Mouse (Mus musculus): ENCODE data around the gene Gucy2e. TPM values are rescaled to one million over a fixed set of nuclear protein-coding genes. Genes with fewer than 3 reads are reported as not detected.
A peak's percentile ranks its signal among the peaks of the same experiment; 100 is the strongest.

Gucy2e gene
- total RNA-seq, 2 experiments from 2014 or later: 0.07 TPM; not detected in 1

GRCm38 (mm10) chr11:69178525-69178924 lies 58.3 kb downstream of the Gucy2e start:
- ATAC-seq (ENCODE audit: poor library complexity, severe bottlenecking): no peak

GRCm38 (mm10) chr11:69174722-69175121 lies 62.1 kb downstream of the Gucy2e start:
- no peak for ATAC-seq (ENCODE audit: poor library complexity, severe bottlenecking)

- no peak for ATAC-seq (ENCODE audit: poor library complexity, severe bottlenecking)
Measured at GRCm38 (mm10) chr11:69172606-69173005, 64.2 kb downstream of the Gucy2e start.

- peak; percentile 56; the same call in 1 of the 2 replicates for ATAC-seq (ENCODE audit: poor library complexity, severe bottlenecking)
Measured at GRCm38 (mm10) chr11:69171626-69172025, 65.2 kb downstream of the Gucy2e start.

- no peak for ATAC-seq (ENCODE audit: poor library complexity, severe bottlenecking)
Measured at GRCm38 (mm10) chr11:69169313-69169712, 67.5 kb downstream of the Gucy2e start.

Other genes starting within 250 kb of the Gucy2e start
- 7.3 and 10.3 TPM in 2 replicates for gene Pfas, start 228.6 kb downstream of the Gucy2e start, total RNA-seq (2015)
- gene Pfas, start 228.6 kb downstream of the Gucy2e start, total RNA-seq (2017): 7.4 and 10.4 TPM in 2 replicates
- 28.0 and 34.5 TPM in 2 replicates for gene Ctc1, start 221.1 kb downstream of the Gucy2e start, total RNA-seq (2015)
- 15.8 and 20.5 TPM in 2 replicates for gene Ctc1, start 221.1 kb downstream of the Gucy2e start, total RNA-seq (2017)
- 105 and 116 TPM in 2 replicates for gene Aurkb, start 191.4 kb downstream of the Gucy2e start, total RNA-seq (2015)
- gene Aurkb, start 191.4 kb downstream of the Gucy2e start, total RNA-seq (2017): 116 and 125 TPM in 2 replicates
- 18.8 and 20.5 TPM in 2 replicates for gene Borcs6, start 177.3 kb downstream of the Gucy2e start, total RNA-seq (2015)
- gene Borcs6, start 177.3 kb downstream of the Gucy2e start, total RNA-seq (2017): 17.7 and 20.2 TPM in 2 replicates
- gene Tmem107, start 166.2 kb downstream of the Gucy2e start, total RNA-seq (2015): 13.2 and 15.7 TPM in 2 replicates
- 11.4 and 26.6 TPM in 2 replicates for gene Tmem107, start 166.2 kb downstream of the Gucy2e start, total RNA-seq (2017)
- 53.9 and 66.6 TPM in 2 replicates for gene Vamp2, start 148.5 kb downstream of the Gucy2e start, total RNA-seq (2015)
- 11.2 and 21.8 TPM in 2 replicates for gene Vamp2, start 148.5 kb downstream of the Gucy2e start, total RNA-seq (2017)
- 6.7 and 12.5 TPM in 2 replicates for gene Per1, start 141.8 kb downstream of the Gucy2e start, total RNA-seq (2015)
- 7.9 and 8.5 TPM in 2 replicates for gene Per1, start 141.8 kb downstream of the Gucy2e start, total RNA-seq (2017)
- gene Hes7, start 116.6 kb downstream of the Gucy2e start, total RNA-seq (2015): not detected in 2 replicates
- gene Hes7, start 116.6 kb downstream of the Gucy2e start, total RNA-seq (2017): not detected in 2 replicates
- not detected in 2 replicates for gene 9130213A22Rik, start 114.4 kb downstream of the Gucy2e start, total RNA-seq (2015)
- gene 9130213A22Rik, start 114.4 kb downstream of the Gucy2e start, total RNA-seq (2017): not detected in 2 replicates
- gene Aloxe3, start 111.1 kb downstream of the Gucy2e start, total RNA-seq (2015): 0.18 TPM in 1 of 2 replicates, not detected in the other
- gene Aloxe3, start 111.1 kb downstream of the Gucy2e start, total RNA-seq (2017): not detected in 2 replicates
- not detected in 2 replicates for gene Alox12b, start 80.0 kb downstream of the Gucy2e start, total RNA-seq (2015)
- gene Alox12b, start 80.0 kb downstream of the Gucy2e start, total RNA-seq (2017): not detected in 2 replicates
- gene Alox8, start 39.2 kb downstream of the Gucy2e start, total RNA-seq (2015): 1.3 and 1.5 TPM in 2 replicates
- gene Alox8, start 39.2 kb downstream of the Gucy2e start, total RNA-seq (2017): 1.8 and 2.0 TPM in 2 replicates
- 15.2 and 28.3 TPM in 2 replicates for gene Cntrob, start 86.7 kb upstream of the Gucy2e start, total RNA-seq (2015)
- 10.4 and 13.8 TPM in 2 replicates for gene Cntrob, start 86.7 kb upstream of the Gucy2e start, total RNA-seq (2017)
- gene Trappc1, start 86.9 kb upstream of the Gucy2e start, total RNA-seq (2015): 219 and 269 TPM in 2 replicates
- gene Trappc1, start 86.9 kb upstream of the Gucy2e start, total RNA-seq (2017): 155 and 195 TPM in 2 replicates
- gene Kcnab3, start 89.2 kb upstream of the Gucy2e start, total RNA-seq (2015): 0.59 and 1.3 TPM in 2 replicates
- 0.40 and 1.7 TPM in 2 replicates for gene Kcnab3, start 89.2 kb upstream of the Gucy2e start, total RNA-seq (2017)
- 3.7 and 8.1 TPM in 2 replicates for gene Rnf227, start 103.4 kb upstream of the Gucy2e start, total RNA-seq (2015)
- gene Rnf227, start 103.4 kb upstream of the Gucy2e start, total RNA-seq (2017): 7.2 and 8.7 TPM in 2 replicates
- 13.6 and 13.9 TPM in 2 replicates for gene Chd3, start 132.4 kb upstream of the Gucy2e start, total RNA-seq (2015)
- 17.1 and 19.8 TPM in 2 replicates for gene Chd3, start 132.4 kb upstream of the Gucy2e start, total RNA-seq (2017)
- 90.6 and 105 TPM in 2 replicates for gene Naa38, start 158.5 kb upstream of the Gucy2e start, total RNA-seq (2015)
- 147 and 161 TPM in 2 replicates for gene Naa38, start 158.5 kb upstream of the Gucy2e start, total RNA-seq (2017)
- 11.6 and 15.3 TPM in 2 replicates for gene Cyb5d1, start 158.6 kb upstream of the Gucy2e start, total RNA-seq (2015)
- gene Cyb5d1, start 158.6 kb upstream of the Gucy2e start, total RNA-seq (2017): 24.0 and 28.1 TPM in 2 replicates
- gene Tmem88, start 161.2 kb upstream of the Gucy2e start, total RNA-seq (2015): 0.14 TPM in 1 of 2 replicates, not detected in the other
- 0.18 TPM in 1 of 2 replicates, not detected in the other for gene Tmem88, start 161.2 kb upstream of the Gucy2e start, total RNA-seq (2017)
- 27.1 and 29.0 TPM in 2 replicates for gene Kdm6b, start 176.6 kb upstream of the Gucy2e start, total RNA-seq (2015)
- 5.0 and 6.7 TPM in 2 replicates for gene Kdm6b, start 176.6 kb upstream of the Gucy2e start, total RNA-seq (2017)